Mouse (Mus musculus) forebrain, embryonic 11.5 days (tissue): Measurements from ENCODE around the gene Gosr1. TPM values are rescaled to one million over a fixed set of nuclear protein-coding genes. Genes with fewer than 3 reads are reported as not detected.

Experiments
- ATAC-seq: fragments of 200-750 bp; cut with Nextera tagmentation; replicated peaks from 2 replicates; pipeline ENCODE4 v1.8.0; 2017; ENCODE audit warnings: moderate TSS enrichment; ENCODE audit not compliant: low FRiP score
- DNase-seq: peaks from one replicate; pipeline ENCODE4 v3.0.0-alpha.2; 2017; ENCODE audit warnings: low spot score
- H3K27ac ChIP-seq: fragments of 300-500 bp; sonication (generic); 2 replicates; pipeline ENCODE4 v1.5.1; 2014; ENCODE audit warnings: low read depth, low read length
- H3K27me3 ChIP-seq: fragments of 300-500 bp; sonication (generic); 2 replicates; pipeline ENCODE4 v1.6.1; 2014; ENCODE audit warnings: mild to moderate bottlenecking, low read length, mixed read lengths; ENCODE audit not compliant: control insufficient read depth, insufficient read depth
- H3K36me3 ChIP-seq: fragments of 300-500 bp; sonication (generic); 2 replicates; pipeline ENCODE4 v1.6.1; 2014; ENCODE audit warnings: mild to moderate bottlenecking, low read length, moderate library complexity, mixed read lengths; ENCODE audit not compliant: control insufficient read depth, insufficient read depth
- H3K4me1 ChIP-seq: fragments of 300-500 bp; sonication (generic); replicated peaks from 2 replicates; pipeline ENCODE4 v1.6.1; 2014; ENCODE audit warnings: low read length, mixed read lengths; ENCODE audit not compliant: control insufficient read depth, insufficient read depth
- H3K4me2 ChIP-seq: fragments of 300-500 bp; sonication (generic); 2 replicates; pipeline ENCODE4 v1.6.1; 2014; ENCODE audit warnings: low read depth, mild to moderate bottlenecking, low read length, moderate library complexity, mixed read lengths; ENCODE audit not compliant: severe bottlenecking
- H3K4me3 ChIP-seq: fragments of 300-500 bp; sonication (generic); 2 replicates; pipeline ENCODE4 v1.5.1; 2014; ENCODE audit warnings: low read depth, low read length
- H3K9ac ChIP-seq: fragments of 300-500 bp; sonication (generic); 2 replicates; pipeline ENCODE4 v1.6.1; 2014; ENCODE audit warnings: low read length
- H3K9me3 ChIP-seq: fragments of 300-500 bp; sonication (generic); 2 replicates; pipeline ENCODE4 v1.6.1; 2016; ENCODE audit warnings: low read length, mixed read lengths; ENCODE audit not compliant: control insufficient read depth
- WGBS: fragments of 180-500 bp; shearing (Covaris S2); extraction: QIAGEN DNeasy Blood & Tissue Kit; methylation state at CpG from one replicate; pipeline ENCODE4 v1.1.7; 2014; 5-methylcytosine and 5-hydroxymethylcytosine counted together
- polyA plus RNA-seq: library from polyadenylated mRNA; unstranded; fragments of >200 nt; fragmentation: Nextera tagmentation; extraction: Ambion mirVana; gene quantifications from 2 replicates; pipeline ENCODE4 v1.2.1, GENCODE M21; 2014

The Gosr1 gene
- polyA plus RNA-seq, 1 experiment from 2014 or later, result 26.5 TPM

DNA sequence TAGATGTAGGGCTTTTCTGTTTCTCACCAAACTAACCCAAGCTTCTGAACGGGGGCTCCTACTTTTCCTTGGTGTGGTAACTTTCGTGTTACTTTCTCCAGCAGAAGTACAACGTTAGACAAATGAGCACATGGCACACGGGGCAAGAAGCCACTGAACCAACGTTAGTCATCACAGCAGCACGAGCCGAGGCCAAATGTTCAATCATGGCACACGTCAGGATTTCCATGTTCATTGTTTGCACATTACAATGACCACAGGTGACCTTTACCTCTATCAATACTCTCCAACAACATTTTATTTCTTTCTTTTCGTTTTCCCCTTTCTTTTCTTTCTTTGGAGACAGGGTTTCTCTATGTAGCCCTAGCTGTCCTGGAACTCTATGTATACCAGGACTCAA lies 14.6 kb downstream of the Gosr1 start:
- DNase-seq, result no peak
- peaks cover 16% of the 10 kb centered on the region; the same call in 1 of the 2 replicates for H3K36me3 ChIP-seq
- no peak overlapping the region for H3K4me2 ChIP-seq
- H3K9ac ChIP-seq, result no peak overlapping the region
- no peak overlapping the region for H3K4me3 ChIP-seq
- no peaks in the 10 kb centered on the region for H3K9me3 ChIP-seq
- no peak overlapping the region for H3K27ac ChIP-seq
- H3K27me3 ChIP-seq, result no peaks in the 10 kb centered on the region
- no peak for ATAC-seq
- WGBS, result 92% methylated on average over 9 of the region's 9 CpGs
- no peaks in the 10 kb centered on the region for H3K4me1 ChIP-seq

DNA sequence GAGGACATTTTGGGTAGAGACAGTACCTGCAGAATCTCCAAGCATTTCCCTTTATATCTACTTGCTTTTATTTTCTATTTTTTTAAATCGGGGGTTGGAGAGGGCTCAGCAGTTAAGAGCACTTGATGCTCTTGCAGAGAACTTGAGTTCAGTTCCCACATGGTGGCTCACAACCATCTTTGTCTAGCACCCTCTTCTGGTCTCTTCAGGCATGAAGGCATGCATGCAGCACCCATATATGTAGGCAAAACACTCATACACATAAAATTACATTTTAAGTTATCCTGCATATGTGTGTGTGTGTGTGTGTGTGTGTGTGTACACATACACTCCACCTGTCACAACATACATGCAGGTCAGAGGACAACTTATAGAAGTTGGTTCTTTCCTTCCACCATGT lies 17.5 kb downstream of the Gosr1 start:
- H3K4me3 ChIP-seq, result no peak overlapping the region
- 100% methylated on average over 1 of the region's 1 CpGs for WGBS
- no peak for ATAC-seq
- no peak overlapping the region for H3K9ac ChIP-seq
- H3K4me2 ChIP-seq, result no peak overlapping the region
- no peaks in the 10 kb centered on the region for H3K27me3 ChIP-seq
- no peak for DNase-seq
- no peaks in the 10 kb centered on the region for H3K4me1 ChIP-seq
- H3K36me3 ChIP-seq, result peaks cover 7% of the 10 kb centered on the region; the same call in 1 of the 2 replicates
- H3K27ac ChIP-seq, result no peak overlapping the region
- H3K9me3 ChIP-seq, result no peaks in the 10 kb centered on the region

GRCm38 (mm10) chr11:76744550-76744949 lies 18.8 kb downstream of the Gosr1 start:
- H3K27me3 ChIP-seq, result no peaks in the 10 kb centered on the region
- DNase-seq, result no peak
- no peaks in the 10 kb centered on the region for H3K9me3 ChIP-seq
- H3K4me1 ChIP-seq, result no peaks in the 10 kb centered on the region
- peaks cover 7% of the 10 kb centered on the region; the same call in 1 of the 2 replicates for H3K36me3 ChIP-seq
- no peak overlapping the region for H3K4me3 ChIP-seq
- H3K9ac ChIP-seq, result no peak overlapping the region
- 83% methylated on average over 7 of the region's 7 CpGs for WGBS
- no peak for ATAC-seq
- no peak overlapping the region for H3K27ac ChIP-seq
- no peak overlapping the region for H3K4me2 ChIP-seq

- Histone ChIP-seq H3K27me3 (no peaks in the 10 kb centered on the region), H3K4me3 (no peak overlapping the region), H3K9ac (no peak overlapping the region), H3K27ac (no peak overlapping the region), H3K4me1 (no peaks in the 10 kb centered on the region), H3K4me2 (no peak overlapping the region), H3K9me3 (no peaks in the 10 kb centered on the region), H3K36me3 (peaks cover 2% of the 10 kb centered on the region; the same call in 1 of the 2 replicates)
- 96% methylated on average over 7 of the region's 7 CpGs for WGBS
- ATAC-seq (no peak), DNase-seq (no peak)
Observed at GRCm38 (mm10) chr11:76742511-76742910, 20.9 kb downstream of the Gosr1 start.

DNA sequence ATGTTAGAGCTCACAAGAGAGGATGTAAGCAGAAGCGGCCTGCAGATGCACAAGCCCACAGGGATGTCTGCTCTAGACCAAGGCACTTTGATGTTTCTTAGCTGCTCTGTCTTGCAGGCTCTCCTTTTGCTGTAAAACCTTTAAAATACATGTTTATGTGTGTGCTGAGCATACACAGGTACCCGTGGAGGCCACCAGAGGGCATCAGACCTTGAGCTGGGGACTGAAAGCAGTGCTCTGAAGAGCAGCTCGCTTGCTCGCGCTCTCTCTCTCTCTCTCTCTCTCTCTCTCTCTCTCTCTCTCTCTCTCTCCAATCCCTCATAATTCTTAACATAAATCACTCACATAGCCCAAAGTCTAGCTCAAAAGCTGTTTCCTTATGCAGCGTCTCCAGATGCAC lies 24.3 kb downstream of the Gosr1 start:
- Histone ChIP-seq H3K9ac (no peak overlapping the region), H3K36me3 (peaks cover 3% of the 10 kb centered on the region; the same call in 1 of the 2 replicates), H3K4me2 (no peak overlapping the region), H3K9me3 (no peaks in the 10 kb centered on the region), H3K27ac (no peak overlapping the region), H3K4me3 (no peak overlapping the region), H3K4me1 (no peaks in the 10 kb centered on the region), H3K27me3 (no peaks in the 10 kb centered on the region)
- no peak for DNase-seq
- ATAC-seq, result no peak
- 65% methylated on average over 6 of the region's 6 CpGs for WGBS

- no peaks in the 10 kb centered on the region for H3K4me1 ChIP-seq
- no peak overlapping the region for H3K4me3 ChIP-seq
- H3K27ac ChIP-seq, result no peak overlapping the region
- no peak overlapping the region for H3K4me2 ChIP-seq
- no peaks in the 10 kb centered on the region for H3K27me3 ChIP-seq
- H3K36me3 ChIP-seq, result peaks cover 3% of the 10 kb centered on the region; the same call in 1 of the 2 replicates
- ATAC-seq, result no peak
- WGBS, result 90% methylated on average over 4 of the region's 4 CpGs
- DNase-seq, result no peak
- no peaks in the 10 kb centered on the region for H3K9me3 ChIP-seq
- no peak overlapping the region for H3K9ac ChIP-seq
Observed at GRCm38 (mm10) chr11:76735753-76736324, 27.5 kb downstream of the Gosr1 start.

GRCm38 (mm10) chr11:76734560-76734959 lies 28.8 kb downstream of the Gosr1 start:
- DNase-seq (no peak), ATAC-seq (no peak)
- Histone ChIP-seq H3K36me3 (peaks cover 6% of the 10 kb centered on the region; the same call in 1 of the 2 replicates), H3K9me3 (no peaks in the 10 kb centered on the region), H3K9ac (no peak overlapping the region), H3K4me3 (no peak overlapping the region), H3K27ac (no peak overlapping the region), H3K4me1 (no peaks in the 10 kb centered on the region), H3K27me3 (no peaks in the 10 kb centered on the region), H3K4me2 (no peak overlapping the region)
- 86% methylated on average over 3 of the region's 3 CpGs for WGBS

DNA sequence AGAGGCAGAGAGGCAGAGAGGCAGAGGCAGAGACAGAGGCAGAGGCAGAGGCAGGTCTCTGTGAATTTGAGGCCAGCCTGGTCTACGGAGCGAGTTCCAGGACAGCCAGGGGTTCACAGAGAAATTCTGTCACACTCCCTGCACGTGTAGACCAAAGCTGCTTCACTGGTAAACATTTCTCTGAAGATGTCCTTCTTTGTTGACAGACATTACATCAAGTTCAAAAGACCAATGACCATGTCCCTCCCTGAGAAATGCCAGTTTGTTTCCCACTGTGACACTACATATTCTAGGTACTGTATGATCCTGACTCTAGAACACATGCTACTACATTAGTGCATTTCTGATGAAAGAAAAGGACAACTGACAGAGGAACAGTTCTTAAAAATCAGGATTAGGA lies 32.7 kb downstream of the Gosr1 start:
- ATAC-seq, result no peak
- Histone ChIP-seq H3K4me3 (no peak overlapping the region), H3K9me3 (no peaks in the 10 kb centered on the region), H3K27ac (no peak overlapping the region), H3K36me3 (peaks cover 2% of the 10 kb centered on the region; the same call in 1 of the 2 replicates), H3K4me1 (no peaks in the 10 kb centered on the region), H3K4me2 (no peak overlapping the region), H3K27me3 (no peaks in the 10 kb centered on the region), H3K9ac (no peak overlapping the region)
- DNase-seq, result no peak
- WGBS, result 90% methylated on average over 3 of the region's 3 CpGs

GRCm38 (mm10) chr11:76728093-76728492 lies 35.3 kb downstream of the Gosr1 start:
- Histone ChIP-seq H3K4me3 (no peak overlapping the region), H3K4me1 (no peaks in the 10 kb centered on the region), H3K9ac (no peak overlapping the region), H3K36me3 (peaks cover 2% of the 10 kb centered on the region; the same call in 1 of the 2 replicates), H3K27ac (no peak overlapping the region), H3K9me3 (no peaks in the 10 kb centered on the region), H3K4me2 (no peak overlapping the region), H3K27me3 (no peaks in the 10 kb centered on the region)
- ATAC-seq, result no peak
- WGBS, result 76% methylated on average over 11 of the region's 11 CpGs
- no peak for DNase-seq
